Mouse (Mus musculus) large intestine, adult 2 months (tissue): ENCODE results near the gene Rangap1. TPM values are rescaled to one million over a fixed set of nuclear protein-coding genes. Genes with fewer than 3 reads are reported as not detected.
"Not testable (repeated sequence)": the region's sequence is repeated elsewhere in the genome, so short reads cannot be mapped to it uniquely, and the experiment has no call there.

Experiments used
- DNase-seq: peaks from one replicate; pipeline ENCODE4 v3.0.0-alpha.2; 2012; ENCODE audit warnings: low read depth, low spot score
- WGBS: fragments of 180-500 bp; shearing (Covaris S2); methylation state at CpG from one replicate; pipeline ENCODE4 v1.1.7; 2018; 5-methylcytosine and 5-hydroxymethylcytosine counted together
- polyA plus RNA-seq: library from polyadenylated mRNA; depleted of rRNA; stranded (reverse); fragments of >200 nt; gene quantifications from 2 replicates; pipeline ENCODE4 v1.2.3, GENCODE M21; 2012

Rangap1 gene
- polyA plus RNA-seq, 1 experiment: 42.1 TPM

DNA sequence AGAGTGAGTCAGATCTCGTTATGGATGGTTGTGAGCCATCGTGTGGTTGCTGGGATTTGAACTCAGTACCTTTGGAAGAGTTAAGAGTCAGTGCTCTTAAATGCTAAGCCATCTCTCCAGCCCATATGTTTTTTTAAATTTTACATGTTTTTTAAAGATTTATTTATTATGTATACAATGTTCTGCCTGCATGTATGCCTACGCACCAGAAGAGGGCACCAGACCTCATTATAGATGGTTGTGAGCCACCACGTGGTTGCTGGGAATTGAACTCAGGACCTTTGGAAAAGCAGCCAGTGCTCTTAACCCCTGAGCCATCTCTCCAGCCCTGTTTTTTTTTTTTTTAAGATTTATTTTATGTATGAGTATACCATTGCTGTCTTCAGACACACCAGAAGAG is 44.0 kb downstream of the Rangap1 start:
- WGBS: 79% methylated on average over 4 of the region's 4 CpGs
- not testable (repeated sequence) for DNase-seq

DNA sequence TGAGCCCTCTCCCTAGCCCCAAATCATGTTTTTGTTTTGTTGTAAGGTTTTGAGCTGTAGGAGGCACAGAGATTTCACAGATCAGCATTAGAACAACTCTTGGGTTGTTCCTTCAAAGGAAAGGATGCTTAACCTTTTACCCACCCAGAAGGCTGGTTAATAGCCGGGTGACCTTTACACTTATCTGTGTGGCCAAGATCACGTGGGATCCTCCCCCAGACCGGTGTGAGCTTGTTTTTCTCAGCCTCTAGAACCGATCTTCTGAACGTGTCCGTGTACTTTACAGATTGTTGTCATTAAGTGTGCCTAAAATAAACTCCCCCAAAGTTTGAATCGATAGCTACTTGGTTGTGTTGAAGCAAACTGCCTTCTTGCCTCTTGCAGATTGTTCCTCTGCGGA is 44.7 kb downstream of the Rangap1 start:
- DNase-seq: no peak
- WGBS: 34% methylated on average over 8 of the region's 8 CpGs

DNA sequence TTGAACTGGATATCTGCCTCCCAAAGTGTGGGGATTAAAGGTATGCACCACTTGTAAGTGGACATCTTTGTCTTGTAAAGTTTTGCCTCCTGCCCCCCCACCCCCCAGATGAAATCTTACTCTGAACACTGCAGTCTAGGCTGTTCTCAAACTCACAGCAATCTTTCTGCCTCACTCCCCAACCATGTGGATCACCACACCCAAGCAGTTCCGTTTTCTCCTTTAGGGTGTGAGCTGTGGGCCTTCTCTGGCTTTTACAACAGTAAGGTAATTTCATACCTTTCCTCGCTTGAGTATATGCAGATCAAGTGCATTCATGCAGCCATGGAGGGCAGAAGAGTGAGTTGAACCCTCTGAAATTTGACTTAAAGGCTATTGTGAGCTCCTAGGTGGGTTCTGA is 45.2 kb downstream of the Rangap1 start:
- DNase-seq: no peak
- WGBS: 17% methylated on average over 2 of the region's 2 CpGs

DNA sequence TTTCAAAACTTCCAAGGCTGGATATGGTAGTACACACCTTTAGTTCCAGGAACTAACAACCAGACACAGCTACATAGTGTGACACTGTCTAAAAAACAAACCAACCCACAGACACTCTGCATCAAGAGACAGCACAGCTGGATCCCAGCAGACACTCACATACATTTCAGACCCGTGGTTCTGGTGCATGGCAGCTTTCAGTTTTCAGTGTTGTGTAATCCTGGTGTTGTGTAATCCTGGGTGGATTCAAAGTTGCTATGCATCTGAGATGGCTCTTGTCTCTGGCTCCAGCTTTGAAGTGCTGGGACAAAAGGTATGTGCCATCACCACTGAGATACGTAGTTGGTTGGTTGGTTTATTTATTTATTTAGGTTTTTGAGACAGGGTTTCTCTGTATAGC is 46.8 kb downstream of the Rangap1 start:
- no peak for DNase-seq
- WGBS: 56% methylated on average over 2 of the region's 2 CpGs

DNA sequence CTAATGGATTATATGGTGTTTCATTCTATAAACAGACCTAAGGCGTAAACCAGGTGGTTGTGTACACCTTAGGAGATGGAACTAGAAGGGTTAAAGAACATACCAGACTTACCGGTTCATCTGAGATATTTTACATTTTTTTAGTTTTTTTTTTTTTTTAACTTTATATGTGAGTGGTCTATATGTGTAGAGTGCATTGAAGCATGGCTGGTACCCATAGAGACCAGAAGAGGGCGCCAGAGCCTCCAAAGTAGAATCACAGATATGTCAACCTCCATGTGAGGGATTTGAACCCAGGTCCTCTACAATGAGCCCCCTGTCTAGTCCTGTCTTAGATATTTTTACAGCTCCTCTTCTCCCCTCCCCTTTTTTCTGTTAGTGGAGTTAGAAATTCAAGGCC is 47.5 kb downstream of the Rangap1 start:
- WGBS: 39% methylated on average over 3 of the region's 3 CpGs
- DNase-seq: no peak

DNA sequence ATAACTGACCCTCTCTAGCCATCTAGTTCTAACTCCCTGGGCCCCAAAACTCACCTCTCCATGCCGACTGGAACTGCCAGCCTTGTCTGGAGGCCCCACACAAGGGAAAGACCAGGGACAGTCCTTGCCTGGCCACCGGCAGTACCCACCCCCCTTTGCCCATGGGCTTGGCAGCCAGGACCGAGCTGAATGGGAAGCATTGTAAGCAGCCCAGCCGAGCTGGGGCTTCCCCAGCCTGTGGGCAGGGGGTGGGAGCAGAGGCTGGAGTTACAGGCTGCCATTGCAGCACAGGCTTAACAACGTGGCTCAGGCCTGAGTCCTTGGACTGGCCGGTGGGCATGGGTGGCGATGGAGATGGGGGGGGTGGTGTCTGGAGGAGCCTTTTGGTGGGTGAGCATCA is 48.2 kb downstream of the Rangap1 start, which contains the start of gene Chadl:
Chadl (minus strand) TSS at position 113 of the 400 bp plus-strand sequence.
- 76% methylated on average over 7 of the region's 7 CpGs for WGBS

DNA sequence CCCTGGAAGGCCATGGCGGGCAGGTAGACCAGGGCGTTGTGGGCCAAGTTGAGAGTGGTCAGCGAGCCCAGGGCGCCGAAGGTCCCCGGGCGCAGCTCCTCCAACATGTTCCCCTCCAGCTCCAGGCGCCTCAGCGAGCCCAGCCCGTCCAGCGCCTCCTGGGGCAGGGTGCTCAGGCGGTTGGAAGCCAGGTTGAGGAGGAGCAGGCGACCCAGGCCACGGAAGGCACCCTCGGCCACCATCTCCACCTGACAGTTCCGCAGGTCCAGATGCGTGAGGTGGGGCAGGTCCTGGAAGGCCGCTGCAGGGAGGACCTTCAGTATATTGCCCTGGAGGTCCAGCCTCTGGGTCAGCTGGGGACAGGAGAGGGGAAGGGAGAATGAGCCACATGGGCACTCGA is 50.4 kb downstream of the Rangap1 start:
- DNase-seq: no peak
- 57% methylated on average over 19 of the region's 19 CpGs for WGBS

More for the DNA sequence above, 48.2 kb downstream of the Rangap1 start, which contains the start of gene Chadl:
- DNase-seq: no peak

DNA sequence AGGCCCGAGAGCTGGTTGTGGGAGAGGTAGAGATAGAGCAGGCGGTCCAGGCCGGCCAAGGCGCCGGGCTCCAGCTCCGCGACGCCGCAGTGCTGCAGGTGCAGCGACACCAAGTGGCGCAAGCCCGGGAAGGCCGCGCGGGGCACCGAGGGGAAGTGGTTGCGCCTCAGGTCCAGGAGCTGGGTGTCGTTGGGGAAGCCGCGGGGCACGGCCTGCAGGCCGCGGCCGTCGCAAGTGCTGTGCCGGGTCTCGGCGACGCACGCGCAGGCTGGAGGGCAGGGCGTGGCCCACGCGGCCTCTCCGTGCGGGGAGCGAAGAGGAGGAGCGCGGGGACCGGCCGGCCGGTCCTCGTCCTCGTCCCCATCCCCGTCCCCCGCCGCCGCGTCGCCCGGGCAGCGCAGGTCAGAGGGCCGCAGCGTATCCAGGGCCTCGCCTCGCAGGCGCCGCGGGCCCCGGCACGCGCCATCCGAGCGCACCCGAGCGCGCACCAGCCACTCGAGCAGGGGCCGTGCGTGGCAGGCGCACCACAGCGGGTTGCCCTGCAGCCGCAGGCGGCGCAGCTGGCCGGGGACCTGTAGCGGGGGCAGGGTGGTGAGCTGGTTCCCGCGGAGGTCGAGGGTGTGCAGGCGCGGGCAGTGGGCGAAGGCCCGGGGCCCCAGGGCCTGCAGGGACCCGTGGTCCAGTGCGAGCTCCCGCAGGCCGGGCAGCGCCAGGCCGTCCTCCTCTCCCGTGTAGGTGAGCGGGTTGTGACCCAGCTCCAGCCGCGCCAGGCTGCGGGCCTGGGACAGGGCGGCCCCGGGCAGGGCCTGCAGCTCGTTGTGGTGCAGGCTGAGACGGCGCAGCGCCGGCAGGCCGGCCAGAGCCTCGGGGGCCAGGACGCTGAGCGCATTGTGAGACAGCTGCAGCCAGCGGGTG is 51.1 kb downstream of the Rangap1 start:
- DNase-seq: peak; percentile 44
- WGBS: 2% methylated on average over 105 of the region's 107 CpGs

DNA sequence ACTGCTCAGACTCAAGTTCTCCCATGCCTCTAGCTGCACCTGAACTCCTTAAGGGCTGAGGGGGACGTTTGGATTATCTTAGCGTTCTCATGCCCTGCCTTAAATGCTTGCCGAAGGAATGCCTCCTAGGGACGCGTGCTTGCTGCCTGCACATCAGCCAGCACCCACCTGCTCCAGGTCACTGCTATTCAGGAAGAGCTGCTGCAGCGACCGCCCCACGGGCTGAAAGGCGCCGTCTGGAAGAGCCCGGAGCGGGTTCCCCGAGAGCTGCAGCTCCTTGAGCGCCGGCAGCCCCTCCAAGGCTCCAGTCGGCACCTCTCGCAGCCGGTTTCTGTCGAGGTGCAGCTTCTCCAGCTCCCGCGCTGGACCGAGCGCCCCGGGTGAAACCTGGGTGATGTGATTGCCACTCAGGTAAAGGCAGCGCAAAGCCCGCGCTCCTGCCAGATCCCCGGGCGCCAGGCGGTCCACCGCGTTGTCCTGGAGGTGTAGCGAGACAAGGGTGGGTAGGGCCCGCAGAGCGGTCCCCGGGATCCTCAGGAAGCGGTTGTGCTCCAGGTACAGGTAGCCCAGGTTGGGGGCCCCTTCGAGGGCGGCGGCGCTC is 51.9 kb downstream of the Rangap1 start:
- 5% methylated on average over 41 of the region's 41 CpGs for WGBS

DNA sequence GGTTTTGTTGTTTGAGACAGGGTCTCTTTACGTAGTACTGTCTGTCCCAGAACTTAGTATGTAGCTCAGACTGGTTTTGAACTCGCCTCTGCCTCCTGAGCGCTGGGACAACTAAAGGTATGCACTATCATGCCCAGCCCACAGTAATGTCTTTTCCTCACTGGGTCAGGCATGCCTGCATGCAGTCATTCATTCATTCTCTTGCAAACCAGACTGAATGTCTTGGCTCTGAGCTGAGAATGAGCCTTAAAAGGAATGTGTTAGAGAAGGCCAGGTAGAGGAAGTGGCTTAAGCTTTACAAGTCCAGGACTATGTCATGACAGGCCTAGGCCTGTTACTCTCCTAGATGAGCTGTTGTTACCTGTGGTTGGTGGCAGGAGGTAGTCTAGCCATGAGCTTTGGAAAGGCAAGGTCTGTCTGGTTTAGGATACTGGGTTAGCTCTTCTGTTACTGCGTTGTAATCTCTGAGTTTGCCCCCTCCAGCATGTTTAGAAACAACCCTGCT is 65.0 kb downstream of the Rangap1 start:
- 97% methylated on average over 4 of the region's 4 CpGs for WGBS
- DNase-seq: no peak

More for the DNA sequence above, 51.9 kb downstream of the Rangap1 start:
- no peak for DNase-seq

DNA sequence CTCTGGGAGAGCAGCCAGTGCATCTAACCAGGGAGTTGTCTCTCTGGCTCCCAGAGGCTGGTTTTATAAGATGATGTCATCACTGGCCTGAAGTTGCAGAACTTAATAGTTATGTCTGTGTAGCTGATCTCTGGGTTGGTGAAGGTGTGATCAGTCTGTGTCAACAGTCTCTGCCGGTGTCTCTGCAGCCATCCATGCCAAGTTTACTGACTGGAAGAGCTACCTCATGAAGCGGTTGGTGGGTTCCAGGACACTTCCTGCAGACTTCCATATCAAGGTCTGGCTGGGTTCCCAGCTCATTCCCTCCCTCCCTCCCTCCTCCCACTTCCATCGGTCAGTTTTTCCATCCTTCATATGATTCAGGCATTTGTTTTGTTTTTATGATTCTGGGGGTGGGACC is 68.7 kb downstream of the Rangap1 start:
- no peak for DNase-seq
- whole genome bisulfite sequencing: 14% methylated on average over 3 of the region's 3 CpGs

DNA sequence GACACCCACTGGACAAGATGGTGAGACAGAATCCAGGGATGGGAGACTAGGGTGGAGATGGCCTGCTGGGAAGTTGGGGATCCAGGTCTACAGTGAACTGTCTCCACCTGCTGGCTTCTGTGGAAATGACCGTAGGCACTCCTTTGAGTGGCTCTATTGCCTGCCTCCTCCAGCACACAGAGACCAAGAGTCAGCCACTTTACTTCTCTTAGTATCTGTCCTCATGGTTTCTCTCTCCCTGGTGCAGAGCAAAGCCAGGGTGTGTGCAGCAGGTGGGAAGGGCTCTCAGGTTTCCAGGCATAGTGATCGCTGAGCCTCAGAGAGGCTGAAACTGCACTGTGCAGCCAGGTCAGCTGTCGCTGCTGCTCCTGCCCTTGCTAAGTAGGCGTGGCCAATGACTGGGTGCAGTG is 75.1 kb downstream of the Rangap1 start:
- WGBS: 78% methylated on average over 4 of the region's 4 CpGs
- DNase-seq: no peak

DNA sequence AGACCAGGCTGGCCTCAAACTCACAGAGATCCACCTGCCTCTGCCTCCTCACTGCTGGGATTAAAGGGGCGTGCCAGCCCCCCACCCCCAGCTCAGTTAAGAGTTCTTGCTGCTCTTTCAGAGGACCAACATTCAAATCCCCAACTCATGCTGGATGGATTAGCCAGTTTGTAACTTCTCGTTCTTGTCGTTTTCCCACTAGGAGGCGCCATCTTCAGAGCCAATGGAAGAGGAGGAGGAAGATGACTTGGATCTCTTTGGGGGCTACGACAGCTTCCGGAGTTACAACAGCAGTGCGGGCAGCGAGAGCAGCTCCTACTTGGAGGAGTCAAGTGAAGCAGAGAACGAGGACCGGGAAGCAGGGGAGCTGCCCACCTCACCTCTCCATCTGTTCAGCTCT is 78.4 kb downstream of the Rangap1 start:
- WGBS: 91% methylated on average over 10 of the region's 10 CpGs
- DNase-seq: no peak

DNA sequence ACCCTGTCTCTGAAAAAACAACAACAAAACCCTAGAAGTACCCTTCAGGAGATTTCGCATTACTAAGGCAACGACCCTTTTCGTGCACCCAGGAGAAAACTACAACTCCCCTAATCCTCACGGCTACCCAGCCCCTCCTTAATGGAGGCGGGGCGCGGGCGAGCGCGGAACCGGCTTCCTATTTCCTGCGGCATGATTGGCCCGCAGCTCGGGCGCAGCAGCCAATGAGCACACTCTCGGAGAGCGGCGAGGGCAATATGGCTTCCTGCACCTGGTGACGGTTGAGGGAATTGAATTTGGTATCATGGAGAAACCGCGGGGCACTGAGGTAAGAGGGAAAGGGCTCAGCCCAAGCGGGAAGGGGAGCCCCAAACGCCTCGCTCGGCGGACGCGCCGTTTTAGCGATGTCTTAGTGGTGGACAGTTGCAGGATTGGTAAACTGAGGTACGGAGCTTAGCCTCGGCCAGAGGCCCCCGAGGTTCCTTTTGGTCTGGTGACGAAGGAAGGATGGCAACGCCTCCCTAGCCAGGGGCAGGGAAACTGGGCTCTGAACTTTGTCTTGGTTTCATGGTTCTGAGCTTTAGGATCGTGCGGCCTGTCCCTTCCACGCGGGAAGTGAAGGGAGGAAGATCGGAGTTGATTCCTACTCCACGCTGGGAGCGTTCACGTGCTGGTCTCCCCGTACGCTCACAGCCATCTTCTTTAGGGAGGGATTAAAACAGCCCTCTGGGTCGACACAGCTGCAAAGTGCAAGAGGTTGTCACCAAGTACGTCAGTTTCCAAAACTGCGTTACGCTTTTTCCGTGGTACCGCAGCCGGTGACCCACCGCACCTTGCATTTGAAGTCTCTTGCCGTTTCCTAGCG is 81.4 kb downstream of the Rangap1 start, which contains the start of gene L3mbtl2:
L3mbtl2 (plus strand) TSS at position 193 of the 865 bp plus-strand sequence.
- under 1% methylated on average over 55 of the region's 55 CpGs for WGBS
- peak; percentile 67 for DNase-seq

DNA sequence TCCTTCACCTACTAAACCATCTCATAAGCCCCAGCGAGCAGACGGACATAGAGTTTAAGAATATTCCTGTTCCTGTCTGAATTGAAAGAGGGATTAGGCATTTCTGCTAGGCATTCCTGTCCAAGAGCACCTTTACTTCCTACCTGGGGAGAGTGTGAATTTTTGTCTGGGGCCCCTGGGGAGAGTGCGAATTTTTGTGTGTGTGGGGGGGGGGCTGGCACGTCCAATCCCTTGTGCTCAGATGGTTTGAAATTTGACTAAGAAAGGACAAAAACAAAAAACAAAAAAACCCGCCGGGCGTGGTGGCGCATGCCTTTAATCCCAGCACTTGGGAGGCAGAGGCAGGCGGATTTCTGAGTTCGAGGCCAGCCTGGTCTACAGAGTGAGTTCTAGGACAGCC is 82.0 kb downstream of the Rangap1 start:
- WGBS: 53% methylated on average over 10 of the region's 10 CpGs
- no peak for DNase-seq

DNA sequence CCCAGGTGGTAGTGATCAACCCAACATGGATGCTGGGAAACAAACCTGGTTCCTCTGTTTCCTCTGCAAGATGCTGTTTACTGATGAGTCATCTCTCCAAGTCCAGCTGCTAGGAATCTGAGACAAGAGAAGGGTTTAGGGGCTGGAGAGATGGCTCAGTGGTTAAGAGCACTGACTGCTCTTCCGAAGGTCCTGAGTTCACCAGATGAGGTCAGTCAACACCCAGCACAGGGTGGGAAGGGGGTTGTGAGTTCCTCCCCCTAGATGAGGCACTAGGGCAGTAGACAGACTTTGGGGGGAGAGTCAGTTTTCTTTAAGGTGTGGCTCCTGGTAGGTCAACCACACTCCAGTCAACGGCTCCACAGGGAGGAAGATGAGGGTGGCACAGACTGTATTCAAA is 83.6 kb downstream of the Rangap1 start:
- 81% methylated on average over 2 of the region's 2 CpGs for WGBS
- no peak for DNase-seq
